Mouse (Mus musculus): ENCODE results near the gene Rap1gap. TPM values are rescaled to one million over a fixed set of nuclear protein-coding genes. Genes with fewer than 3 reads are reported as not detected.

Gene Rap1gap
- total RNA-seq (2021), result 1 to 10 TPM; 6.6 to 7.4 TPM
- long read RNA-seq, experiment 1, partial matches to known transcripts, result 1 of 12 reads
- long read RNA-seq, experiment 1, other reads (novel, unspliced or antisense), result 6 of 12 reads
- long read RNA-seq, experiment 2, partial matches to known transcripts, result 2 of 7 reads
- long read RNA-seq, experiment 2, other reads (novel, unspliced or antisense), result 4 of 7 reads

- peak in 1 of 2 experiments; percentile 41 for DNase-seq (ENCODE audit: low spot score in 2 of 2)
Observed at GRCm38 (mm10) chr4:137664433-137664979, at the start of gene Rap1gap. Rap1gap (plus strand) TSS chr4:137664726.

GRCm38 (mm10) chr4:137622847-137623246, 41.7 kb upstream of the Rap1gap start:
- no peak for DNase-seq (ENCODE audit: low spot score in 2 of 2)

- DNase-seq (ENCODE audit: low spot score in 2 of 2), result no peak
Observed at GRCm38 (mm10) chr4:137627476-137628235, 36.9 kb upstream of the Rap1gap start.

- no peak for DNase-seq (ENCODE audit: low spot score in 2 of 2)
Observed at GRCm38 (mm10) chr4:137628400-137628799, 36.1 kb upstream of the Rap1gap start.

GRCm38 (mm10) chr4:137629354-137629753, 35.2 kb upstream of the Rap1gap start:
- DNase-seq (ENCODE audit: low spot score in 2 of 2), result no peak

GRCm38 (mm10) chr4:137630153-137630552, 34.4 kb upstream of the Rap1gap start:
- no peak for DNase-seq (ENCODE audit: low spot score in 2 of 2)

- DNase-seq (ENCODE audit: low spot score in 2 of 2), result no peak
Observed at GRCm38 (mm10) chr4:137631596-137631995, 32.9 kb upstream of the Rap1gap start.

GRCm38 (mm10) chr4:137633394-137633793, 31.1 kb upstream of the Rap1gap start:
- DNase-seq (ENCODE audit: low spot score in 2 of 2), result no peak

GRCm38 (mm10) chr4:137636597-137636996, 27.9 kb upstream of the Rap1gap start:
- DNase-seq (ENCODE audit: low spot score in 2 of 2), result no peak

GRCm38 (mm10) chr4:137641556-137641955, 23.0 kb upstream of the Rap1gap start:
- DNase-seq (ENCODE audit: low spot score in 2 of 2), result no peak

- no peak for DNase-seq (ENCODE audit: low spot score in 2 of 2)
Observed at GRCm38 (mm10) chr4:137642101-137642500, 22.4 kb upstream of the Rap1gap start.

GRCm38 (mm10) chr4:137643459-137643858, 21.1 kb upstream of the Rap1gap start:
- no peak for DNase-seq (ENCODE audit: low spot score in 2 of 2)

GRCm38 (mm10) chr4:137646262-137646661, 18.3 kb upstream of the Rap1gap start:
- no peak for DNase-seq (ENCODE audit: low spot score in 2 of 2)

- DNase-seq (ENCODE audit: low spot score in 2 of 2), result no peak
Observed at GRCm38 (mm10) chr4:137647648-137648047, 16.9 kb upstream of the Rap1gap start.

GRCm38 (mm10) chr4:137648230-137648629, 16.3 kb upstream of the Rap1gap start:
- DNase-seq (ENCODE audit: low spot score in 2 of 2), result no peak

- DNase-seq (ENCODE audit: low spot score in 2 of 2), result no peak
Observed at GRCm38 (mm10) chr4:137650912-137651311, 13.6 kb upstream of the Rap1gap start.

GRCm38 (mm10) chr4:137652835-137653346, 11.6 kb upstream of the Rap1gap start:
- no peak for DNase-seq (ENCODE audit: low spot score in 2 of 2)

GRCm38 (mm10) chr4:137655241-137656031, 9.1 kb upstream of the Rap1gap start:
- no peak for DNase-seq (ENCODE audit: low spot score in 2 of 2)

GRCm38 (mm10) chr4:137657674-137658073, 6.9 kb upstream of the Rap1gap start:
- no peak for DNase-seq (ENCODE audit: low spot score in 2 of 2)

GRCm38 (mm10) chr4:137659541-137659940, 5.0 kb upstream of the Rap1gap start:
- DNase-seq (ENCODE audit: low spot score in 2 of 2), result no peak

- no peak for DNase-seq (ENCODE audit: low spot score in 2 of 2)
Observed at GRCm38 (mm10) chr4:137660364-137661077, 4.0 kb upstream of the Rap1gap start.
